Mouse (Mus musculus) thymus, postnatal 14 days (tissue): ENCODE measurements at regions not wholly inside any gene's neighbourhood (a gene's known extent, or its start where the extent isn't known, plus 50 kb on each side); places are given as distances from the start of the nearest gene placed in this dataset.
A peak's percentile ranks its signal among the peaks of the same experiment; 100 is the strongest.

ENCODE experiments used
- DNase-seq: peaks from one replicate; pipeline ENCODE4 v3.0.0; 2021

GRCm38 (mm10) chrX:112984668-112985067 is 200.6 kb downstream of the Chm start:
- no peak for DNase-seq

DNA sequence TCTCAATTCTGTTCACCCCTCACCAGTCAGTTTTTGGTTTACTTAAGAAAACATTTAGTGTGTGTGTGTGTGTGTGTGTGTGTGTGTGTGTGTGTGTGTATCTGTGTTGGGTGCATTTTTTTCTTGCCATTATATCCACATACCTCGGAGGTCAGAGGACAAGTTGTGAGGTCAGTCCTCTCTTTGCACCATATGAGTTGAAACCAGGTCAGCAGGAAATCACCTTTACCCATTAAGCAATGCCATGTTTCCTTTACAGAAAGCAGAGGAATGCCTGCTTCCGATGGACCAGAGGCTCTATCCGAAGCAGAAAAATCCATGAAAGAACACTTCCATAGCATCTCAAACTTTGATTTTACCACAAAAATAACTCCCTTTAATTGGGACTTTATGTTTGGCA is 201.2 kb downstream of the Chm start:
- no peak for DNase-seq

DNA sequence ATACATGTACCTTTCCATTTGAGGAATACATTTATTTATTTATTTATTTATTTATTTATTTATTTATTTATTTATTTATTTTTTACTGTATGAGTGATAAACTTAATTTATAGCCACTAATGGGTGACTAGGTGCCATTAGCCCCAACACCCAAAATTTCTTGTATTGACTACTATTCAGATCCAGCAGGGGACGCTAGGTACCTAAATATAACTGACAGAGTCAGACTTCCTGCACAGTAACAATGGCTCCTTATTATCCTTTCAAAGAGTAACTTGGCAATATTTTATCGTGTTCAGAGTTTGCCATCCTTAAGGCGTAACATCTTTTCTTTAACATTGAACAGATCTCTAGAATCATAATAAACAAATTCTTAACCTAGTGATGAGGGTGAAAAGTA is 206.7 kb downstream of the Chm start:
- peak; percentile 3 for DNase-seq

DNA sequence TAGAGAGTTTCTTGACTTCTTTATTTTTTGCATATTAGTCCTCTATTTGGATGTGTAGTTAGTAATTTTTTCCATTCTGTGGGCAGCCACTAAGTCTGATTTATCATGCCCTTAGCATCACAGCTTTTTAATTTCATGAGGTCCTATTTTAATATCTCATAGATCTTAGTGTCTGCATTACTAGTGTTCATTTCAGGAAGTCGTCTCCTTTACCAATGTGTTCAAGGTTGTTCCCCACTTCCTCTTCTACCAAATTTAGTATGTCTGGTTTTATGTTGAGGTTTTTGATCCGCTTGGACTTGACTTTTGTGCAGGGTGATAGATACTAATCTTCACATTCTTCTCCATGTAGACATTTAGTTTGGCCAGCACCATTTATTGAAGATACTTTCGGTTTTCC is 221.2 kb downstream of the Chm start:
- no peak for DNase-seq

DNA sequence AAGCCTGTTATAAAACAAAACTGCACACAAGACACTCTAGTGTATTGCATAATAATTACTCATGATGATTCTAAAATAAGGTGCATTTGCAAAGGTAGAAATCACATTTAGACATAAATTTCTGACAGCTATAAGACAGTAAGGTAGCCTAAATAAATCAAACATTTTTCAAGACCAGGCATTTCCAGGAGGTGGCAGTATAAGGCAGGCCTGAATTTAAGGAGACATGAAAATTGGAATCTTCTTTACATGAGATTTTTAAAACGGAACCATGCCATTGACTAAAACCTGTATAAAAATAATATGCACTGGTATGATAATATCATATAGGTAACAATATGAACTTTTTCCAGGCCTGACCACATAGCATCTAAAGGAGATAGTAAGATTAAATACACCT is 235.5 kb downstream of the Chm start:
- peak; percentile 2 for DNase-seq

- no peak for DNase-seq
Observed at GRCm38 (mm10) chrX:112947521-112947920, 237.8 kb downstream of the Chm start.

GRCm38 (mm10) chrX:112925542-112926182 is 227.2 kb upstream of the Pof1b start:
- no peak for DNase-seq

- no peak for DNase-seq
Observed at GRCm38 (mm10) chrX:112903631-112904410, 205.4 kb upstream of the Pof1b start.

- DNase-seq, result no peak
Observed at GRCm38 (mm10) chrX:112886539-112886938, 188.1 kb upstream of the Pof1b start.
